Mouse (Mus musculus) bone marrow macrophage, adult 2 months (primary cell): Measurements from ENCODE around the gene Phf24.

Experiments used
- CTCF ChIP-seq: IDR thresholded peaks from 2 replicates; pipeline ENCODE4 v1.5.1; 2012; ENCODE audit warnings: low read depth, mild to moderate bottlenecking, low read length, moderate library complexity
- POLR2A ChIP-seq: IDR thresholded peaks from 2 replicates; pipeline ENCODE4 v1.6.1; 2012; ENCODE audit warnings: mild to moderate bottlenecking, low read depth, low read length, borderline replicate concordance

- TF ChIP-seq POLR2A (no peak), CTCF (no peak)
Observed at GRCm38 (mm10) chr4:42868193-42868592, 48.3 kb upstream of the Phf24 start.
